Mouse (Mus musculus) testis, adult 2 months (tissue): Measurements from ENCODE around the gene Aldh18a1. TPM values are rescaled to one million over a fixed set of nuclear protein-coding genes. Genes with fewer than 3 reads are reported as not detected.

ENCODE experiments used
- H3K27ac ChIP-seq: fragments of 200-500 bp; 2 replicates; pipeline ENCODE4 v1.5.1; 2012; ENCODE audit warnings: low read depth, low read length; ENCODE audit not compliant: control insufficient read depth, insufficient read depth
- H3K27me3 ChIP-seq: fragments of 200-500 bp; 2 replicates; pipeline ENCODE4 v1.6.1; 2012; ENCODE audit warnings: mild to moderate bottlenecking, low read length, moderate library complexity; ENCODE audit not compliant: control insufficient read depth, insufficient read depth
- H3K36me3 ChIP-seq: fragments of 200-500 bp; 2 replicates; pipeline ENCODE4 v1.6.1; 2012; ENCODE audit warnings: mild to moderate bottlenecking, low read length; ENCODE audit not compliant: control insufficient read depth, insufficient read depth
- H3K4me1 ChIP-seq: fragments of 200-500 bp; 2 replicates; pipeline ENCODE4 v1.6.1; 2012; ENCODE audit warnings: low read length; ENCODE audit not compliant: control insufficient read depth, insufficient read depth
- H3K4me3 ChIP-seq: fragments of 200-500 bp; 2 replicates; pipeline ENCODE4 v1.5.1; 2012; ENCODE audit warnings: low read depth, mild to moderate bottlenecking, low read length, moderate library complexity, mixed read lengths; ENCODE audit not compliant: control insufficient read depth
- CTCF ChIP-seq: fragments of 200-500 bp; IDR thresholded peaks from 2 replicates; pipeline ENCODE4 v1.5.1; 2012; ENCODE audit warnings: low read depth, mild to moderate bottlenecking, inconsistent platforms, low read length, moderate library complexity; ENCODE audit not compliant: control insufficient read depth, insufficient read depth, insufficient replicate concordance
- POLR2A ChIP-seq: fragments of 200-500 bp; IDR thresholded peaks from 2 replicates; pipeline ENCODE4 v1.6.1; 2012; ENCODE audit warnings: low read depth, mild to moderate bottlenecking, inconsistent platforms, low read length, moderate library complexity; ENCODE audit not compliant: control insufficient read depth
- polyA plus RNA-seq: library from polyadenylated mRNA; depleted of rRNA; stranded (reverse); fragments of >200 nt; gene quantifications from 2 replicates; pipeline ENCODE4 v1.2.3, GENCODE M21; 2012

Gene Aldh18a1
- polyA plus RNA-seq, 1 experiment: 4.8 TPM

DNA sequence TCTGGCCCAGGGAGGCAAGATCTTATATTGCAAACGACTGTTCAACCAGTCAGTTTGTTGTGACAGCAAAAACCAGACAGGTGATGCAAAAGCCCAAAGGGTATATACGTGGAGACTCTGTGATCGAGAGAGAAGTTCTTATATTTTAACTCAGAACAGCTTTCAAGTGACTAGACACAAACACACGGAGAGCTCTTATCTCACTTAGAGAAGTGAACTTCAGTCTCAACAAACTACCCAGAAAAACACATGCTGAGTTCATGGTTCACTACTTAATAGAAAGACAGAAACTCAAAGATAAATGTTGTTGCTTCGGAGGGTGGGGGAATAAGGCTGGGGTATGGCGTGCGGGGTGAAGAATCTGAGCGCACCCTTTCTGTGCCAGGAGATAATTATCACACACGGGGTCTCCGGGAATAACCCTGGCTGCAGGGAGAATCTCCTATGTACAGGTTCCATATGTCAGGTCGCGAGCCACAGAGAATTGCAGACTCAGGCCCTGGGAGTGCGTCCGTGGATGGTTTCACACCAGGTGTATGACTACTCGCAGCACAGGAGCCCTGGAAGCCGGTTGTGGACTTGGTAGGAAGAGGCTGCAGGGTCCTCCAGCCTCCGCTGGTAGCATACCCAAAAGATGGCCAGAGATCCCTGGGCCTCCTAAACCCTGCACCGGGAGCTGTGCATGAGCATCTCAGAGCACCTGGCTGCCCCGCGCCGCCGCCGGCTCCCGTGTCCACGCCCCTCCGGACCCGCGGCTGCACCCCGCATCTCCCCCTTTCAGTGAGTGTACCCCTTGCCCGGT lies 571 bp downstream of the Aldh18a1 start:
- TF ChIP-seq CTCF: no peak
- no peak for TF ChIP-seq POLR2A
- no peaks in the 10 kb centered on the region for H3K36me3 ChIP-seq
- no peaks in the 10 kb centered on the region for H3K27me3 ChIP-seq
- H3K4me3 ChIP-seq: peak overlapping the region; percentile 88
- peaks cover 7% of the 10 kb centered on the region for H3K4me1 ChIP-seq
- no peak overlapping the region for H3K27ac ChIP-seq

DNA sequence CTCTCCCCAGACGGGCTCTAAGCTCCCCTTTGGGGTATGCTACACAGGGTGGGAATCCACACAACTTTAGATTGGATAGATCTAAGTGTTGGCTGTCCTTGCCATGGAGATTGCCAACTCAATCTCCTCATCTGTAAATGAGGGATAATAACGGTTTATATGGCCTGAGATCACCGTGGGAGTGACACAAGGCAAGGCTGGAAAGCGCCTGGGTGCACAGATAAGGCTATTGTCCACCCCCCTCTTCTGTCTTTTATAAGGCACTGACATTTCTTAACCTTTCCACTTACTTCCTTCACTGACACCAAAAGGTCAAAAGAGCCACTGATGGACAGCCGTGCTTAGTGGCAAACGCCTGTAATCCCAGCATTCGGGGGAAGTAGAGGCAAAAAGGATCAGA lies 1.4 kb downstream of the Aldh18a1 start:
- Histone ChIP-seq H3K36me3 (no peaks in the 10 kb centered on the region), H3K27ac (no peak overlapping the region), H3K27me3 (no peaks in the 10 kb centered on the region), H3K4me1 (peaks cover 7% of the 10 kb centered on the region), H3K4me3 (no peak overlapping the region)
- no peak for TF ChIP-seq POLR2A
- no peak for TF ChIP-seq CTCF

DNA sequence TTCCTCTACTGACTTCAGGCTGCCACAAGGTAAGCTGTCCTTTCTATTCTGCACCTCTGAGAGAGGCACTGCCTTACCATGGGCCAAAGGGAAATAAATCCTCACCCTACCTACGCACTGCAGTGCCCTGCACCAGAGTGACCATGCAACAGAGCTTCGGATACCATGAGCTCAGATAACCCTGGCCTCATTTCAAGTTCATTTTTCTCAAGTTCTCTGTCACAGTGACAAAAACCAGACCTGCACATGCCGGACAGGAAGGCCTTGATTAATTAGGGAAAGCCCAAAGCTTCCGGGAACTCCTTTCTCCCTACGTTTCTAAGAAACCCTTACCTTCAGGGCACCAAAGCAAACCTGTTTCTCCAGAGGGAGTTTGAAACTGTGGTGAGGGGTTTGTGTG lies 6.6 kb downstream of the Aldh18a1 start:
- TF ChIP-seq POLR2A (no peak), CTCF (no peak)
- no peak overlapping the region for H3K4me3 ChIP-seq
- H3K36me3 ChIP-seq: no peaks in the 10 kb centered on the region

DNA sequence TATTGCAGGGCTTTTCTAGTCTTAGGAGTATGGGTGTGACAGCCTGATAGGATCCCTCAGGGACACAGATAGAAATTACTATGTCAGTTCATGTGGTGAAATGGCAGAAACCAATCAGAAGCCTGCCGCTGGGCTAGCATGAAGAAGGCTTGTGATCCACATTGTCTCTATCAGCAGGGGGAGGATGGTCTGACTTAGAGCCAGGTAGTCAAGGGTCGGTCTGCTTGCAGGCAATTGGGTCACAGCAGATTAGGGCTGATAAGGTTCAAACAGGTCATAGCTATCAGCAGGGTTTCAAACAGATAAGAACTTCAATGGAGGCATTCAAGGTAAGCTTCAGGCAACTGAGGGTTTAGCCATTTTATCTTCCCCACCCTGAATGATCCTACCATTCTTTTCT lies 7.4 kb downstream of the Aldh18a1 start:
- TF ChIP-seq CTCF (no peak), POLR2A (no peak)
- H3K4me1 ChIP-seq: no peaks in the 10 kb centered on the region
- H3K27ac ChIP-seq: no peak overlapping the region
- no peaks in the 10 kb centered on the region for H3K27me3 ChIP-seq
- H3K4me3 ChIP-seq: no peak overlapping the region
- no peaks in the 10 kb centered on the region for H3K36me3 ChIP-seq

More for the DNA sequence above, 6.6 kb downstream of the Aldh18a1 start:
- Histone ChIP-seq H3K27ac (no peak overlapping the region), H3K27me3 (no peaks in the 10 kb centered on the region), H3K4me1 (no peaks in the 10 kb centered on the region)

DNA sequence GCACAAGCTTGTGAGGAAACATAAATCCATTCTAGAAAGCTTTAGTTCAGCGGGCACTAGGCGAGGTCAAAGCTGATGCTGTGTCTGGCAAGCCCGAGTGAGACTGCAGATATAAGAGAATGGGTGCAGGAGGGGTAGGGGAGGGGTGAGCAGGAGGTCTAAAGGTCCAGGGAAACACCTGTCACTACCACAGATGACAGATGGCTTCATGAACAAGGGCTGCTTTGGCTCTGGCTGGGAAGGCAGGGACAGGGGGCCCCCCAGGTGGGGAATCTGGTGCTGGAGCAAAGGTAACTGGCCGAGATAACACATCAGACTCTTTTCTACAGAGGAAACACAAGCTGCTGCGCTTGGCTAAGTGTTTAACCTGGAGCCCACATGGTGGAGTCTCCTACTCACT lies 12.8 kb downstream of the Aldh18a1 start:
- H3K36me3 ChIP-seq: no peaks in the 10 kb centered on the region
- no peak overlapping the region for H3K27ac ChIP-seq
- H3K4me1 ChIP-seq: no peaks in the 10 kb centered on the region
- H3K4me3 ChIP-seq: no peak overlapping the region
- H3K27me3 ChIP-seq: no peaks in the 10 kb centered on the region
- TF ChIP-seq CTCF: no peak
- no peak for TF ChIP-seq POLR2A

DNA sequence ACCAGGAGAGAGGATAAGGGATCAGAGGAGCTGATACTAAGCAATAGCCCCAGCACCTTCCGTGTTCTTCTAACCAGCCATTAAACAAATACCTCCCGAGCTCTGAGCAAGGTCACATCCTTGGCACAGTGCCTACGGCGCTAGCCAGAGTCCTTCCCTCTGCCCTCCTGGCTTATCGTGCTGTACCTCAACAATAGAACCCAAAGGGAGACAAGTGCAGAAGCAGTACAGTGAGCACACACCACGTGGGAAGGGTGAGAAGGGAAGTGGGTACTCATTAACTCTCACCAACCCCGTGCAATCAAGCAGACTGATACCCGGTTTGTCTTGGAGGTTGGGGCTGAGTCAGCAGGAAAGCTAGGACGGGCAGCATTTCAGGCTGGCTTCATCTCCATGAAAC lies 17.5 kb downstream of the Aldh18a1 start:
- Histone ChIP-seq H3K27me3 (no peaks in the 10 kb centered on the region), H3K4me3 (no peak overlapping the region), H3K27ac (no peak overlapping the region), H3K36me3 (no peaks in the 10 kb centered on the region), H3K4me1 (no peaks in the 10 kb centered on the region)
- no peak for TF ChIP-seq POLR2A
- no peak for TF ChIP-seq CTCF

DNA sequence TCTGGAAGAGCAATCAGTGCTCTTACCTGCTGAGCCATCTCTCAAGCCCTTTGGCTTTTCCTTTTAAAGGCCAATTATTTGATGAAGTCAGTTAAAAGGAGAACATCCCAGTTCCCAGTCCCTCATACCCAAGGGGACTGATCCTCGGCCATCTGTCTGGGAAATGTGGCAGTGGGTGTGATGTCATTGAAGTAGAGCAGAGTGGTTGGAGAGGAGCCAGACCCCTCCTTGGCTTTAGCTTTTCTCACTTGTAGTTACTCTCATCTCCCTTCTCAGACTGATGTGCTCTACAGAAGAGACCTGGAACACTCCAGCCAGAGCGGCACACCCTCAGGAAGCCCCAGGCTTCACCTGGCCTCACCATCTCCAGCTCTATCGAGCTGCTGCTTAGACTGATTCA lies 20.6 kb downstream of the Aldh18a1 start:
- Histone ChIP-seq H3K27ac (no peak overlapping the region), H3K4me3 (no peak overlapping the region), H3K4me1 (no peaks in the 10 kb centered on the region), H3K27me3 (no peaks in the 10 kb centered on the region), H3K36me3 (no peaks in the 10 kb centered on the region; the same call in 1 of the 2 replicates)
- TF ChIP-seq POLR2A (no peak), CTCF (no peak)
